Mouse (Mus musculus): Measurements from ENCODE around the gene Edem3.
"Not testable (repeated sequence)": the region's sequence is repeated elsewhere in the genome, so short reads cannot be mapped to it uniquely, and the experiment has no call there.

Gene Edem3

DNA sequence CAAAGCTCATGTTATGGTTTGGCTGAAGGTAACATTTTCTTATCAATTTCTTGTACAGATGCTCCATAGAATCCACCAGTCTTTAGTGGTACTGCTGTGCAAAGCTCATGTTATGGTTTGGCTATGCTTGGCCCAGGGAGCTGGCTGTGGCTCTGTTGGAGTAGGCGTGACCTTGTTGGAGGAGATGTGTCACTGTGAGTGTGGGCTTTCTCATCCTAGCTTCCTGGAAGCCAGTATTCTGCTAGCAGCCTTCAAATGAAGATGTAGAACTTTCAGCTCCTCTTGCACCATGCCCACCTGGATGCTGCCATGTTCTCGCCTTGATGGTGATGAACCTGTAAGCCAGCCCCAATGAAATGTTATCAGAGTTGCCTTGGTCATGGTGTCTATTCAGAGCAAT is 5.3 kb upstream of the Edem3 start:
- not testable (repeated sequence) for DNase-seq (ENCODE audit: low spot score in 2 of 2)

DNA sequence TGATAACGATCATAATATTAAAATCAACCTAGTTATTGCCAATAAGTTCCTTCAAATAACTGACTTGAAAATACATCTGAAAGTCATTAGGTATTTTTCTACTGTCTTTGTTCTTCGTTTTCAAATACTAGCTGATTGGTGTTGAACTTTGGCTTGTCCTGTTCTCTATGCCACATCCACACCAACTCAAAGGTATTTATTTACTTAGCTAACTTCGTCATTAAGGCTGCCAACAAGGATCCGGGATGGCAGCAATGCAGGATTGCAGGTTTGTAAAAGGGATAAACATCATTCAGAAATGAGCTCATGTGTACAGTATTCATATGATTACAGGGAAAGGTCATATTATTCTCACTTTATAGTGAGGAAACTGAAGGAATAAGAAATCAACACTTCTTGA is 2.2 kb upstream of the Edem3 start:
- no peak for DNase-seq (ENCODE audit: low spot score in 2 of 2)

DNA sequence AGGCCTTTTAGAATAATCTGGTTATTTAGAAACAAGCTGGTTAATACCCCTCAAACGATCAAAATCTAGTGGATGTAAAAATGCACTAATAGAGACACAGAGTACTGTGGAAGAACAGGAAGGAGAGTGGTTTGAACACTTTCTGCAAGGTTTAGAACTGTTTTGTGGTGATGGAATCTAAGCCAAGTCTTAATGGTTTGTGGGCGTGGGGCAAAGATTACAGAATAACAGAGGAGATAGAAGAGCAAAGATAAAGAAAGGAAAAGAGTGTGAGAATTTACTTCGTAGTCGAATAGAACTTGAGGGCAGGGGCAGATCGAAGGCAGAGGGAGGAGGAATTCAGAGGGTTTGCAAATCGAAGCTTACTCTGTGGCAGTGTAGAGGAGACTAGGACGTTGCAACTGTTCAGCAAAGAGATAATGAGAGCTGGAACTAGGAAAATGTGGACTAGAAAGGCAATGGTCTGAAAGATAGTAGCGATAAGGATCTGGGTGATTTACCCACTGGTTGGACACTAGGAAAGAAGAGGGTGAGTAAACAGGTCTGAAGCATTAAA is 1.7 kb upstream of the Edem3 start:
- no peak for DNase-seq (ENCODE audit: low spot score in 2 of 2)

DNA sequence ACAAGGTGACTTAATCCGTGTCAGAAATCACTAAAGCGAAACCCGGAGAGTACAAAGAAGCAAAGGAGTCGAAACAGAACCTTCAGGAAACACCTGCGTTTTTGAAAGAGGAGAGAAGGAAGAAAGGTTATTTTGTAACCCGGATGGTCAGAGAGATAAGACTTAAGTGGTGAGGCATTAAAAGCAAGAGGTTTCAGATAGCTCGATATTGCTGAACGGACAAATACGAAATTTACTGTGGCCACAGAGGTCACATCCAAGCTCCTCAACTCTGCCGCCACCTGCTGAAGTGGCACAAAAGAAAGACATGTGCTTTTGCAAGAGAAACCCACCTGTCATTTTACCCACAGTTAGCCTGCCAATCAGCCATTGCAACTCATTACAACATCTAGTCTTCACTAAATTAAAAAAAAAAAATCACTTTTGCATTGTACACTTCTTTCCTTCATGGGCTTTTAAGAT is 1.1 kb upstream of the Edem3 start:
- no peak for DNase-seq (ENCODE audit: low spot score in 2 of 2)

DNA sequence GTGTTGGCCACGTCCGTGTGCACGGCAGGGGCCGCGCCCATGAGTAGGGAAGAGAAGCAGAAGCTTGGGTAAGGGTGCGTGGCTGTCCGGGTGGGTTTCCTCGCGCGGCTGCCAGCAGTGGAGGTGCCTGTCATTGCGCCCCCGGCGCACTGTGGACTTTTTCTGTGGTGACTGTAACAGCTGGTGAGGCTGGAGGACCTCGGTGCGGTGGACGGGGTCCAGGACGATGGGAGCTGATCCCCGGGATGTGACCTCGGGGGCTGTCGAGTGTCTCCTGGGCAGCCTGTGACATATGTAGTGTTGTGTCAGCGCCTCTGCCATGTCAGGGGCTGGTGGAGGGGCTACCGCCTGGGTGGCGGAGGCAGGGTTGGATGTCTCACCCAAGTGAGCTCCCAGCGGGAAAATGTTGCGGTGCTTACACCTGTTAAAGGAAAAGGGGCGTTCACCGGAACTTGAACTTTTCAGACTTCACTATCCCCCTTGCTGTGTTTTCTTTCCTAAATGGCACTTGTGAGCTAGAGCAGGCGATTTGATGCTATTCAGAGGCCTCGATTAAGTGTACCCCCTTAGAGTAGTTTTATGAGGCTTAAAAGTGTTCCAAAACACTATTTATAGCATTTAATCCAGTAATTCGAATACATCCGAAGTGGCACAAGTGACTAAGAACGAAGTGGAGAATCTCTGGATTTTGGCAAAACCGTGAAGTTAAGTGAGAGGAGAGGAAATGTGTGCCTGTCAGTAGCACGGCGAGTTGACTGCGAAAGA is 671 bp downstream of the Edem3 start:
- peak in 1 of 2 experiments; percentile 26 for DNase-seq (ENCODE audit: low spot score in 2 of 2)

DNA sequence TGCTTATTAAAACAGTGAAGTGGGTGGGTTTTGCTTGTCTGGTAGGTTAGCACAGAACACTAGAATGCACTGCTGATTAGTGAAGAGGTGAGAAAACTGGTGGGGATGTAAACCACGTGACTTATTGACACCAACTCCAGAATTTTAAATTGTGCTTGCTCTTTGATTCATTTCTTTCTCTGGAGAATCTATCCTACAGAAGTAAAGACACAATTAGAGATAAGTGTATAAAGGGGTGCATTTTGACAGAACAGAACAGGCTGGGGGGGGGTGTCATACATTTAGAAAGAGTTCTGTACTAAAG is 1.2 kb downstream of the Edem3 start:
- DNase-seq (ENCODE audit: low spot score in 2 of 2): no peak

DNA sequence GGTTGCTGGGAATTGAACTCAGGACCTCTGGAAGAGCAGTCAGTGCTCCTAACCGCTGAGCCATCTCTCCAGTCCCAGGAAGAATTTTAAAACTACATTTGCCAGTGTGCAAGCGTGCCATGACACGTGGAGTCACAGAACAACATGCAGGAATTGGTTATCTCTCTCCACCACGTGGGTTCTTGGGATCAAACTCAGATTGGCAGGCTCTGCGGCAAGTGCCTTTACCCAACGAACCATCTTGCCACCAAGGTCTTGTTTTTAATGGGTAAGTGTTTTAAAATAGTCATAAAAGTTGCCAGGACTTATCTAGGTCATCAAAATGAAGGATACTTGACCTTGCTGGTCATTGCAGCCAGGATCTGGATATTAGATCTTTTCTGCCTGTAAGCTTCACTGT is 3.1 kb downstream of the Edem3 start:
- DNase-seq (ENCODE audit: low spot score in 2 of 2): no peak

DNA sequence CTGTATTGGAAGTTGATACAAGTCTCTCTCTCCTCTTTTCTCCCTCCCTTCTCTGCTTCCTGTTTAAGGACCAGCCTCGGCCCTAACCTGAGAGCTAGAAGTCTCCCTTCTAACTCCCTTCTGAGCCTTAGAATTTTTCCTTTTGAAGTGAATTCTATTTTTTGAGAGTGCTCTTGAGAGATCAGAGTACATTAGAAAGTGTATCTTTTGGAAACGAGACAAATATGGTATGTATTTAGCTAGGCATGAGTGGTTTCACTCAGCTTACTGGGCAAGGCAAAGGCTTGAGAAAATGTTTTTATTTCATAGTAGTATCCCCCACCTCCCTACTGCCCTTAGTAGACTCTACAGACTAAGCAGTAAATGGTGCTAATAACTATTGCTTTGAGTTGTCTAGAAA is 3.8 kb downstream of the Edem3 start:
- DNase-seq (ENCODE audit: low spot score in 2 of 2): no peak

DNA sequence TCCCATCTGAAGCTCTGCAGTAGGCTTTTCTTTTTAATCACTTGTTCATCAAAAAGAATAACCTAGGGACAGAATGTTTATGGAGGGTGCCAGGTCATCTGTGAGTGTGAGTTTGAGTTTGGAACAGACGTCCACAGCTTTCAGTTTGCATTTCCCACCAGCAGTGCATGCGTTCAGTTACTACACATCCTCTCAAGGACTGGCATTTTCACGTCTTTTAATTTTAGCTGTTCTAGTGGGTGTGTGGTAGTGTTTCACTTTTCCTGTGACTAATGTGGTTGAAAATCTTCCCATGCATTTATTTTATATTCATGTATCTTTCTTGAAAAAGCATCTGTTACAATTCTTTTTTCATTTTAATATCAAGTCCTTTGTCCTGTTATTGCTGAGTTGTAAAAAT is 9.1 kb downstream of the Edem3 start:
- no peak for DNase-seq (ENCODE audit: low spot score in 2 of 2)

DNA sequence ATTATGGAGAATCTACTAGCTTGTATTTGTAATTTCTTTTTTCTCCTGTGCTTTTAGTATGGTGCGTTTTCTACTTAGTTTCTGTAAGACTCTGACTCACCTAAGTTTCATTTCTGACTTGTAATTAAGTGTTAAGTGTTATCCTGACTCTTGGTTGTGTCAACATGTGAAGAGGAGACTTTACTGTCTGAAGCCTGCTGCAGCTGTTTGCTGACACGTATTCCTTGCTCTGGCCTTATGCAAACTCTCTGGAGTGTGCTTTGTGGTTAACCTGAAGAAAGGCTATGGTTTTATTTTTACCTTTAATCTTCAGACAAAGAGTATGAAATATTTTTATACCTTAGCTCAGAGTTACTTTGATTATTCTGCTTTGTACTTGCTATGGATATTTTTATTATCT is 11.0 kb downstream of the Edem3 start:
- no peak for DNase-seq (ENCODE audit: low spot score in 2 of 2)

DNA sequence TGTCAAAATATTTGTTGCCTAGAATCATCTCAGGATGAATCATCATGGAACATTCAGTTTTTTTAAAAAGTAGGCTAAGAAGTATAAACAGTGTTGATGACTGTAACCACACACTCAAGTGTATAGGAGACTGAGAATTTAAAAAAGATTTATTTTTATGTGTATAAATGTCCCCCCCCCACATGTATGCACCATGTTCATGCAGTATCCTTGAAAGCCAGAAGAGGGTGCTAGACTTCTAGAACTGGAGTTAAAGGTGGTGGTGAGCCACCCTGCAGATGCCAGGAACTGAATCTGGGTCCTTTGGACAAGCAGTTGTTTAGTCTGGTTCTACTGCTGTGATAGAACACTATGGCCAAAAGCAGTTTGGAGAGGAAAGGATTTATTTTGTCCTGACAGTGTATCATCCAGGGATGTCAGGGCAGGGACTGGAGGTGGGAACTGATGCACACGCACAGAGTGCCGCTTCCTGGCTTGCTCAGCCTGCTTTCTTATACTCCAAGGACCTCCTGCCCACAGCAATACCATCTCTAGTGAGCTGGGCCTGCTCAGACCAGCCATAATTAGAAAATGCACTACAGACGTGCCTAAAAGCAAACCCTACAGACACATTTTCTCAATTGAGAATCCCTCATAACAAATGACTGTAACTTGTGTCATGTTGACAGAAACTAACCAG is 11.9 kb downstream of the Edem3 start:
- no peak for DNase-seq (ENCODE audit: low spot score in 2 of 2)

DNA sequence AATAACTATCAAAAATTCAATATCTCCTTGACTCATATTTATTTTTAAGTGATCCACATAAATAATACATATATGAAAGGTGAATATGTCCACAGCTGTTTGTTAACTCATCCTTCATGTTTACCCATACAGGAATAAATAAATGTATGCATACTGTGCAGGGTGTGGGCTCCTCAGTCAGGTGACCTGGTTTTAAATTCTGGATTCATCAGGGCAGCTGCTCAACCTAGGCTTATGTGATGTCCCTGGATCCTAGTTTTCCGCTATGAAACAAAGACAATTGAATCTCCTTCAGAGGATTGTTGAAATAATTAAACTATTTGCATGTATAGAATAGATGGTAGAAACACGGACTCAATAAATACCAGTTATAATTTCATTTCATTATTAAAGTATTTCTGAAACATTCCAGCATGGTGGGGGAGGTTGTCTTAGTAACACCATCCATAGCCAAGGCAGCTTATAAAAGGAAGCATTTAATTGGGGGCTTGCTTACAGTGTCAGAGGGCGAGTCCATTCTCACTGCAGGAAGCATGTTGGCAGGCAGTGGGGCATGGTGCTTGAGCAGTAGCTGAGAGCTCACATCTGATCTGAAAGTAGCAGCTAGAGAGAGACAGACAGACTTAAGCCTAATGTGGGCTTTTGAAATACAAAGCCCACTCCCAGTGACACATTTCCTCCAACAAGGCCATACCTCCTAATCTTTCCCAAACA is 14.2 kb downstream of the Edem3 start:
- no peak for DNase-seq (ENCODE audit: low spot score in 2 of 2)

DNA sequence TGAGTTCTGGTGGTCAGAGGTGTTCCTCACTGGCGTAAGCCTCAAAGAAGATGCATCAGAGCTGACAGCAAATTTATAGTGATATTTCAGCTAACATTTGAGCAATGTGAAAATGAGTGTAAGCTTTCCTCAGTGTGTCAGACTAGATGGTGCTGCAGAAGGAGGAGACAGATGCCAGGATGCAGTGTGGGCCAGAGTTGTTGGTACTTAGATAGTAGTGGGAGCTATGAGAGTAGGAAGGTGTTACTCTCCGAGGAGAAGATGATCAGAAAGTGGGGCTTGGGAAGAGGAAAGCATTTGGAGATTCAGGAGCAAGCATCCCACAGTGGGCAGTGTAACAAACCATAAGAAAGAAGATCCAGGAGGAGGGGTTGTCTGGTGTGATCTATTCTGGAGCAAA is 22.4 kb downstream of the Edem3 start:
- DNase-seq (ENCODE audit: low spot score in 2 of 2): no peak

DNA sequence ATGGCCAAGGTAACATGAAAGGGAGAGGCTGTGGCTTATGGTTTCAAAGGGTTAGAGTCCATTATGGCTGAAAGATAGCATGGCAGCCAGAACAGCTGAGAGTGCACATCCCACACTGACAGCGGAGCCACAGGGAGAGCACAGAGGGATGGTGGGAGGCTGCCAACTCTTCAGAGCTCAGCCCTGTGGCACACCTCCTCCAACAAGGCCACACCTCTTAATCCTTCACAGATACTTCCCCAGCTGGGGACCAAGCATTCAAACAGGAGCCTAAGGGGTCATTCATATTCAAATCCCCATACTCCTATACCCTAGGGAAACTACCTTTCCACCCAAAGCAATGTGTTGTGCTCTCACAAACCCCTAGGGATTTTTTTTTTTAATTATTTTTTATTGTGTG is 23.4 kb downstream of the Edem3 start:
- DNase-seq (ENCODE audit: low spot score in 2 of 2): no peak

DNA sequence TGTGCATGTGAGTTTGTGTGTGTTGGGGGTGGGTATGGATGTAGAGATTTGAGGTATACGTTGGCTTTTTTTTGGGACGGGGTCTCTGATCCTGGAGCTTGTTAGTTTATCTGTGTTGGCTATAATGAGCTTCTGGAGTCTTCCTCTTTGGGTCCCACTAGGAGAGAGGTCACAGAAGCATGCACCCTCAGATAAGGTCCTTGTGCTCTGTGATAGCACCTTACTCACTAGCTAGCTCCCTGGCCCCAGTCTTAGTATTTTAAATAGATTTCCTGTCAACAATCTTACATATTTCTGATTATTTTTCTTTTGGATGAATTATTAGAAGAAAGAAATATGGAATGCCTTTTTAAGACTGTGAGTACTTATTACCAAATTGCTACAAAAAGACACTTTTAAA is 24.1 kb downstream of the Edem3 start:
- no peak for DNase-seq (ENCODE audit: low spot score in 2 of 2)

DNA sequence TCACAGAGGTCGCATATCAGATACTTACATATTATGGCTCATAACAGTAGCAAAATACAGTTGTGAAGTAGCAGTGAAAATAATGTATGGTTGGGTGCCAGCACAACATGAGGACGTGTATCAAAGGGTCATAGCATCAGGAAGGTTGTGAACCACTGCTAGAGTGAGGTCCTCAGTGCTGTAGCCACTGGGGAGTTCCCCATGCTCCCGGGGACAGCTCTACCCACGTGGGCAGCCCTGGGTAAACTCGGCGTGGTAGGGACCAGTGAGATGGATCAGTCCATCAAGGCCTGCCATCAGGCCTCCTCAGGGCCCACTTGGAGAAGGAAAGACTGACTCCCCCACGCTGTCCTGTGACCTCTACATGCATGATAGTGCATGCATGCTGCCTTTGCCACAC is 26.3 kb downstream of the Edem3 start:
- DNase-seq (ENCODE audit: low spot score in 2 of 2): no peak

DNA sequence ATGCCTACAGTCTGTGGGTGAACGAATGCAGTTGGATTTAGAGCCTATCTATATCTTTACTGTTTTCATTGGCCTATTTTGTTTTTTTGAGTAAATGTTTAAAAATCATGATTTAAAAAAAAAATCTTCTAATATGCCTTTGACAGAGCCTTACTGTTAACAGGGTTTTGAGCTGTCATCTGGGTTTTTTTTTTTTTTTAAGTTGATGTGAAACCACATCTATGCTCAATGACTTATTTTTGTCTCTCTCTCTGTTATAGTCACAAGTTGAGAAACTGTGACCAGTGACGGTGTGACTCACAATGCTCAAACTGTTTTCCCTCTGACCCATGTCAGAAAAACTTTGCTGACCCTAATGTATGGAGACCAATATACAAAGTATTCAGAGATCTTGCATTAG is 28.2 kb downstream of the Edem3 start:
- DNase-seq (ENCODE audit: low spot score in 2 of 2): no peak

DNA sequence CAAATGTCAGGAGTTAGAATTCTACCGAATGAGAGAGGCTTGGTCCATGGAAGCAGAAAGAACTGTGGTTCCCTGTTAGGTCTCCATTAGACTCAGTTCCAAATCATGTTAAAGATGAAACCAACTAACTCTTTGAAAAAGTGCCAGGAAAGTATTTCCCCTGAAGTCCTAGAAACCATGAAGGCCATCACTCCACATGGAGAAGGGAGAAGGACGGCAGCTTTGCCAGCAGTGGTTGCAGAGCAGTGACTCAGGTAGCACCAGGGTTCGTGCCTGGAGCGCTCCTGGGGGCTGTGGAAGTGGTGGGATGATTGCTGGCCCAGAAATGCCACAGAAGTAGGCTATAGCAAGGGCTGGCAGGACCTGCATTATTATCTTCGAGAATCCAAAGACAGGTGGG is 31.2 kb downstream of the Edem3 start:
- DNase-seq (ENCODE audit: low spot score in 2 of 2): no peak

DNA sequence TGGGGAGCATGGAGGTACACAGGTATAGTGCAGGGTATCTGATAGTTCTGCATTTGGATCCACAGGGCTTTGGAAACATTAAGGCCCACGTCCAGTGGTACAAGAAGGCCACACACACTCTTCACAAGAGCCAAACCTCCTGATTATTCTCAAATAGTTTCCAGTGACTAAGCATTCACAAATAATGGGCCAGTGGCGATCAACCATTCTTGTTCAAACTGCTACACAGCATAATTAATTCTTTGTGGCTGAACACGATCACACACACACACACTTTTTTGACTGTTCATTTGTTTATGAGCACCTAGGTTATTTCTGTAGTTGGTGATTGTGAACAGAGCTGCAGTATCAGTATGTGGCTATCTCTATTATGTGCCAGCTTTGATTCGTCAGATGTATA is 34.0 kb downstream of the Edem3 start:
- no peak for DNase-seq (ENCODE audit: low spot score in 2 of 2)

DNA sequence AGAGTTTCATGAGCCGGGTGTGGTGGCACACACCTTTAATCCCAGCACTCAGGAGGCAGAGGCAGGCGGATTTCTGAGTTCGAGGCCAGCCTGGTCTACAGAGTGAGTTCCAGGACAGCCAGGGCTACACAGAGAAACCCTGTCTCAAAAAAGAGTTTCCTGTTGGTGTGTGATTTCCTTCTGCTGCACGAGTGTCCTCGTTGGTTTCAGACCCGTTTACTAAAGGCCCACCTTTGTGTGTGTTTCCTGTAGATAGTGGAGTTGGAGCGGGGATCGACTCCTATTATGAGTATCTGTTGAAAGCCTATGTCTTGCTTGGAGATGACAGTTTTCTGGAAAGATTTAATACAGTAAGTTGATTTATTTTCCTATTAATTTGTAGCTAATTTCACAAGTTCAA is 36.9 kb downstream of the Edem3 start:
- DNase-seq (ENCODE audit: low spot score in 2 of 2): not testable (repeated sequence)

DNA sequence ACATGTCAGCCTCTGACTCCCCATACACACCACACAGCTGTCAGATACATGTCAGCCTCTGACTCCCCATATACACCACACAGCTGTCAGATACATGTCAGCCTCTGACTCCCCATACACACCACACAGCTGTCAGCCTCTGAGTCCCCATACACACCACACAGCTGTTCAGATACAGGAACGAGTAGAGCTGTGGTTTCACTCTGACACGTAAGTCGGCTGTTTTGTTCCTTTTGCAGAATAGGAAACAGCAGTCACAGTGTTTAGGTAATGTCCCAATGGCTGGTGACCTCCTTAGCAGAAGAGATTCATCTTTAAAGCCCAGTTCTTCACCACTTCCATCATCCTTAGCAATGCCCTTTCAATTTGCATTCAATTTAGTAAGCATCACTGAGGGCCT is 47.6 kb downstream of the Edem3 start:
- not testable (repeated sequence) for DNase-seq (ENCODE audit: low spot score in 2 of 2)

DNA sequence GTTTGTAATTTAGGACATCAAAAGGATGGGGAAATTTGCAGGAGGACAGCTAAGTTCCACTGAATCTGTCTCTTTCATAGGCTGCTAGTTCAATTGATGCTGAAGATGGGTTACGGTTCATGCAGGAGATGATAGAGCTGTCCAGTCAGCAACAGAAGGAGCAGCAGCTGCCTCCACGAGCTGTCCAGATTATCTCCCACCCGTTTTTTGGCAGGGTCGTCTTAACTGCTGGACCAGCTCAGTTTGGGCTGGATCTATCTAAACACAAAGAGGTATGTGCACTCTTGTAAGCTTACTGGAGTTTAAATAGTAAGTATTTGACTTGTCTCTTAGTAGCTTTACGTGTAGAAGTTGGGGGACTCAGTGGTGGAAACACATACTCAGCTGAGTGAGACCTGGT is 52.1 kb downstream of the Edem3 start:
- no peak for DNase-seq (ENCODE audit: low spot score in 2 of 2)
